Comparison of ENCODE assay signal across 8 mouse cellular contexts in genomic region chr7:126847116-126847420, GRCm38 (mm10). TPM values are rescaled to one million over a fixed set of nuclear protein-coding genes. Genes with fewer than 3 reads are reported as not detected.
DNase-seq lines count a peak whose midpoint lies in the region; ATAC-seq and TF ChIP-seq lines count a peak whose summit lies in the region.

Doc2a (plus strand) TSS chr7:126847416.

- no peak for TF ChIP-seq CTCF in liver, embryonic 14.5 days (IDR thresholded peaks at IDR 0.05; ENCODE audit: low read depth)

- DNase-seq in heart, postnatal 36 days, result no peak
- DNase-seq in ES-E14 (ENCODE audit: low read depth, low spot score), result no peak
- DNase-seq in liver, embryonic 14.5 days (ENCODE audit: low read depth in 3 of 3, low spot score in 3 of 3), result no peak
- DNase-seq in urinary bladder, postnatal 36 days (ENCODE audit: low spot score in 2 of 2), result no peak
- no peak for DNase-seq in adrenal gland, postnatal 4 days (ENCODE audit: low spot score in 2 of 2)

- H3K9ac ChIP-seq in heart, embryonic 14.5 days (ENCODE audit: low read length), result peak within 1 kb of the TSS; percentile 66
- H3K9ac ChIP-seq in ES-E14 (ENCODE audit: insufficient read depth, low read depth, low read length, poor library complexity, severe bottlenecking), result peak within 1 kb of the TSS; percentile 52
- peak within 1 kb of the TSS; percentile 77 for H3K9ac ChIP-seq in hindbrain, embryonic 13.5 days
- H3K9ac ChIP-seq in liver, embryonic 14.5 days (replicated peaks), result 0 out of 2 replicates have a peak within 1 kb of the TSS, but pooled peaks have one; percentile 20

- in situ Hi-C loops in ES-E14 (cut with MboI; ENCODE audit: low sequenced_read_pairs in 2 of 2, unreplicated experiment in 2 of 2), result no loop called here

- no peak within 1 kb of the TSS for H3K27ac ChIP-seq in heart, embryonic 14.5 days (replicated peaks in 1 of 2; ENCODE audit: control insufficient read depth in 1 of 2, insufficient read depth in 1 of 2, low read depth in 2 of 2, low read length in 2 of 2)
- H3K27ac ChIP-seq in ES-E14 (ENCODE audit: insufficient read depth, low read depth, low read length, poor library complexity, severe bottlenecking), result no peak within 1 kb of the TSS
- 0 out of 2 replicates have a peak within 1 kb of the TSS, but pooled peaks have one; percentile 23 for H3K27ac ChIP-seq in hindbrain, embryonic 13.5 days
- no peak within 1 kb of the TSS for H3K27ac ChIP-seq in liver, embryonic 14.5 days

- no peaks in the 10 kb centered on the region for H3K9me3 ChIP-seq in heart, embryonic 14.5 days (ENCODE audit: control insufficient read depth, low read length)
- no peaks in the 10 kb centered on the region for H3K9me3 ChIP-seq in ES-E14 (ENCODE audit: control insufficient read depth, insufficient read depth, low read depth, low read length)
- H3K9me3 ChIP-seq in hindbrain, embryonic 13.5 days, result no peaks in the 10 kb centered on the region
- H3K9me3 ChIP-seq in liver, embryonic 14.5 days (ENCODE audit: control insufficient read depth, low read length), result no peaks in the 10 kb centered on the region

- intact Hi-C loops in heart, postnatal 36 days (cut with DNase I), result no loop called here

- H3K4me1 ChIP-seq in heart, embryonic 14.5 days (ENCODE audit: control insufficient read depth in 2 of 2, insufficient read depth in 2 of 2, low read length in 2 of 2), result peaks cover 5 to 10% of the 10 kb centered on the region in 2 experiments; a peak in 3 of 4 replicates
- H3K4me1 ChIP-seq in ES-E14 (ENCODE audit: control insufficient read depth in 2 of 2, insufficient read depth in 2 of 2, low read length in 2 of 2, poor library complexity in 1 of 2), result peaks cover 0 to 14% of the 10 kb centered on the region in 2 experiments; a peak in 2 of 4 replicates
- H3K4me1 ChIP-seq in hindbrain, embryonic 13.5 days (replicated peaks), result peaks cover 23% of the 10 kb centered on the region
- no peaks in the 10 kb centered on the region for H3K4me1 ChIP-seq in liver, embryonic 14.5 days (replicated peaks; ENCODE audit: control insufficient read depth in 2 of 2, insufficient read depth in 2 of 2, low read length in 1 of 2)

- H3K27me3 ChIP-seq in heart, embryonic 14.5 days (ENCODE audit: control insufficient read depth, insufficient read depth, low read length), result peaks cover 34% of the 10 kb centered on the region
- peaks cover 63% of the 10 kb centered on the region for H3K27me3 ChIP-seq in hindbrain, embryonic 13.5 days
- H3K27me3 ChIP-seq in liver, embryonic 14.5 days (ENCODE audit: control insufficient read depth, insufficient read depth, low read length), result peaks cover 37% of the 10 kb centered on the region

- 34% methylated on average over 4 of the region's 4 CpGs for WGBS in heart, embryonic 14.5 days
- WGBS in hindbrain, embryonic 13.5 days, result 20% methylated on average over 4 of the region's 4 CpGs
- 25% methylated on average over 4 of the region's 4 CpGs for WGBS in liver, embryonic 14.5 days (ENCODE audit: insufficient replicate concordance)

- H3K36me3 ChIP-seq in heart, embryonic 14.5 days (ENCODE audit: control insufficient read depth, insufficient read depth, low read length), result peaks cover 6% of the 10 kb centered on the region; the same call in 1 of the 2 replicates
- H3K36me3 ChIP-seq in ES-E14 (ENCODE audit: control insufficient read depth, insufficient read depth, low read length, poor library complexity, severe bottlenecking), result peaks cover 9% of the 10 kb centered on the region
- peaks cover 10% of the 10 kb centered on the region for H3K36me3 ChIP-seq in hindbrain, embryonic 13.5 days
- no peaks in the 10 kb centered on the region for H3K36me3 ChIP-seq in liver, embryonic 14.5 days (replicated peaks; ENCODE audit: control insufficient read depth, insufficient read depth, low read depth)

- H3K4me3 ChIP-seq in heart, embryonic 14.5 days (ENCODE audit: control insufficient read depth in 1 of 2, insufficient read depth in 1 of 2, low read depth in 1 of 2, low read length in 2 of 2), result peak within 1 kb of the TSS; percentile 51 to 58
- peak within 1 kb of the TSS; percentile 63 to 80 for H3K4me3 ChIP-seq in ES-E14 (ENCODE audit: insufficient read depth in 1 of 2, low read depth in 1 of 2, low read length in 2 of 2, poor library complexity in 1 of 2, severe bottlenecking in 1 of 2)
- H3K4me3 ChIP-seq in hindbrain, embryonic 13.5 days, result peak within 1 kb of the TSS; percentile 57
- H3K4me3 ChIP-seq in liver, embryonic 14.5 days (ENCODE audit: insufficient read depth in 1 of 2, low read depth in 2 of 2, low read length in 2 of 2), result peak within 1 kb of the TSS; percentile 28 to 30; a peak in 3 of 4 replicates

- no peak for TF ChIP-seq EP300 in liver, embryonic 14.5 days (IDR thresholded peaks at IDR 0.05; ENCODE audit: low read depth)

- peak within 1 kb of the TSS; percentile 97 for H3K4me2 ChIP-seq in heart, embryonic 14.5 days (ENCODE audit: low read length)
- peak within 1 kb of the TSS; percentile 99 for H3K4me2 ChIP-seq in hindbrain, embryonic 13.5 days
- H3K4me2 ChIP-seq in liver, embryonic 14.5 days (ENCODE audit: low read depth), result peak within 1 kb of the TSS; percentile 62

- no peak for ATAC-seq in heart, embryonic 14.5 days (ENCODE audit: insufficient number of reproducible peaks, insufficient read depth, low FRiP score, low read depth)
- ATAC-seq in hindbrain, embryonic 13.5 days (ENCODE audit: low FRiP score), result 0 out of 2 replicates have a peak, but pooled peaks have one; percentile 6
- ATAC-seq in liver, embryonic 14.5 days (ENCODE audit: insufficient read depth), result no peak
- ATAC-seq in megakaryocyte progenitor cell, adult 5-6 weeks (replicated peaks; ENCODE audit: poor library complexity), result no peak

TF ChIP-seq in ES-E14, 5 proteins besides CTCF, POLR2A, EP300 and RAD21:
- TF ChIP-seq CHD2 (IDR thresholded peaks at IDR 0.05; ENCODE audit: low read depth, low read length), result no peak
- TF ChIP-seq ZNF384 (IDR thresholded peaks at IDR 0.05; ENCODE audit: low read depth, low read length), result no peak
- no peak for TF ChIP-seq HCFC1 (IDR thresholded peaks at IDR 0.05; ENCODE audit: borderline replicate concordance, insufficient read depth, low read length)
- no peak for TF ChIP-seq MAFK (IDR thresholded peaks at IDR 0.05; ENCODE audit: insufficient read depth, low read depth, low read length)
- no peak for TF ChIP-seq ZC3H11A (IDR thresholded peaks at IDR 0.05; ENCODE audit: borderline replicate concordance, low read depth, low read length)

RNA-seq across cellular contexts. Expression of gene Doc2a, which starts in this region (rescaled TPM):
- polyA plus RNA-seq in heart, embryonic 14.5 days (2014; fragmentation: Nextera tagmentation; extraction: Ambion mirVana), result 0.14 TPM in 1 of 2 replicates, not detected in the other
- not detected for total RNA-seq in heart, postnatal 36 days (2021)
- 5.5 and 7.7 TPM in 2 replicates for total RNA-seq in ES-E14 (2012; rRNA removed)
- polyA plus RNA-seq in hindbrain, embryonic 13.5 days (2015; fragmentation: Nextera tagmentation; extraction: Ambion mirVana), result 7.1 and 9.3 TPM in 2 replicates
- polyA plus RNA-seq in liver, embryonic 14.5 days (2012; rRNA removed), result 0.02 TPM in 1 of 2 replicates, not detected in the other
- polyA plus RNA-seq in liver, embryonic 14.5 days (2014; fragmentation: Nextera tagmentation; extraction: Ambion mirVana), result 0.18 TPM in 1 of 2 replicates, not detected in the other
- not detected in 2 replicates for total RNA-seq in megakaryocyte progenitor cell, adult 5-6 weeks (2015)
- 0.07 TPM in 1 of 2 replicates, not detected in the other for total RNA-seq in megakaryocyte progenitor cell, adult 5-6 weeks (2017)
- total RNA-seq in adrenal gland, postnatal 4 days (2021), result 1 to 10 TPM; 3.1 to 3.6 TPM

Comparison
In these comparisons a context has a peak if more than half of its experiments do, and no peak if none do; other contexts are left out.
1. H3K9ac ChIP-seq: peak in every context shown above with its lines; median percentile 77 in hindbrain, embryonic 13.5 days; 66 in heart, embryonic 14.5 days; 52 in ES-E14; 20 in liver, embryonic 14.5 days.